Mouse (Mus musculus) C2C12 (cell line): Measurements from ENCODE around the gene Smim24.

ENCODE experiments used
- CEBPB ChIP-seq: IDR thresholded peaks from one replicate; pipeline ENCODE4 v1.6.1; 2011; ENCODE audit warnings: low read depth, mild to moderate bottlenecking, control low read depth, moderate library complexity
- CTCF ChIP-seq: IDR thresholded peaks from one replicate; pipeline ENCODE4 v1.5.1; 2011; ENCODE audit not compliant: control insufficient read depth, insufficient read depth, insufficient read length
- FOSL1 ChIP-seq: IDR thresholded peaks from one replicate; pipeline ENCODE4 v1.8.0; 2011; ENCODE audit warnings: mild to moderate bottlenecking, low read length; ENCODE audit not compliant: poor library complexity, insufficient read depth, severe bottlenecking
- MAX ChIP-seq: IDR thresholded peaks from one replicate; pipeline ENCODE4 v1.6.1; 2011; ENCODE audit warnings: mild to moderate bottlenecking, control low read depth
- MYOG ChIP-seq: IDR thresholded peaks from one replicate; pipeline ENCODE4 v1.6.1; 2011; ENCODE audit not compliant: control insufficient read depth, insufficient read length; ENCODE audit errors: extremely low read depth
- USF1 ChIP-seq: IDR thresholded peaks from one replicate; pipeline ENCODE4 v1.6.1; 2011; ENCODE audit warnings: low read depth, mild to moderate bottlenecking, control low read depth, moderate library complexity

DNA sequence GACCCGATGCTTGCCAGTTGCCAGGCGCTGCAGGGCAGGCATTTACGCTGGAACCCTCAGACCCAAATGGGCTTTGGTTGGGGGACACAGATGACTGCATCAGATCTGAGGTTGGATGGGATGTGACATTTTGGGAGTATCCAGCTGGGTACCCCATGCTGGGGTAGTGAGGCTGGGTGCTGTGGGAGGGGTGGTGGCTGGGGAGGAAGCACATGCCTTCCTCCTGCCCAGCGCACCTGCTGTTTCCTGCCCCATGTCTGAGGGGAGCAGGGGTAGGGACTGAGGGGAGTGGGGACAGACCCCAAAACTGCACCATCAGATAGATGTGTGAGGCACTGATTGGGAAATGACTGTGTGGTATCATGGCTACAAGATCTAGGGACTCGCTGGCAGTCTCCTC, 3.9 kb downstream of the Smim24 start:
- TF ChIP-seq CEBPB (no peak), CTCF (no peak), USF1 (no peak), MAX (no peak), MYOG (no peak), FOSL1 (no peak)
